Mouse (Mus musculus) retina, postnatal 7 days (tissue): ENCODE measurements around the gene Fsd1.

Experiments
- DNase-seq: peaks from one replicate; pipeline ENCODE4 v3.0.0-alpha.2; 2012; ENCODE audit warnings: low read depth, low spot score

Gene Fsd1

GRCm38 (mm10) chr17:55963171-55963570 lies 23.1 kb upstream of the Fsd1 start:
- DNase-seq, result no peak

- no peak for DNase-seq
Measured at GRCm38 (mm10) chr17:55964496-55964895, 21.8 kb upstream of the Fsd1 start.

GRCm38 (mm10) chr17:55964996-55965395 lies 21.3 kb upstream of the Fsd1 start:
- DNase-seq, result no peak

- DNase-seq, result no peak
Measured at GRCm38 (mm10) chr17:55967186-55967585, 19.1 kb upstream of the Fsd1 start.

- DNase-seq, result no peak
Measured at GRCm38 (mm10) chr17:55968210-55968609, 18.1 kb upstream of the Fsd1 start.

- no peak for DNase-seq
Measured at GRCm38 (mm10) chr17:55969560-55969959, 16.7 kb upstream of the Fsd1 start.

GRCm38 (mm10) chr17:55969966-55970891 lies 16.1 kb upstream of the Fsd1 start, which contains the start of gene Shd:
Gene Shd, plus strand, starts transcription at chr17:55970467.
- no peak for DNase-seq

GRCm38 (mm10) chr17:55971453-55971852 lies 14.9 kb upstream of the Fsd1 start:
- DNase-seq, result no peak

- DNase-seq, result peak; percentile 62
Measured at GRCm38 (mm10) chr17:55976255-55976862, 9.9 kb upstream of the Fsd1 start.

GRCm38 (mm10) chr17:55977301-55977700 lies 9.0 kb upstream of the Fsd1 start:
- DNase-seq, result no peak

GRCm38 (mm10) chr17:55990278-55990898 lies 4.1 kb downstream of the Fsd1 start:
- DNase-seq, result no peak

- DNase-seq, result no peak
Measured at GRCm38 (mm10) chr17:55996007-55996406, 9.7 kb downstream of the Fsd1 start.

GRCm38 (mm10) chr17:55999794-56000499 lies 13.6 kb downstream of the Fsd1 start:
- no peak for DNase-seq

GRCm38 (mm10) chr17:56003000-56003399 lies 16.7 kb downstream of the Fsd1 start:
- no peak for DNase-seq

GRCm38 (mm10) chr17:56005415-56006061 lies 19.2 kb downstream of the Fsd1 start, which contains the start of the genes Stap2 and Mpnd:
Gene Stap2, minus strand, starts transcription at chr17:56005584.
Gene Mpnd, plus strand, starts transcription at chr17:56005711.
- peak; percentile 30 for DNase-seq

- no peak for DNase-seq
Measured at GRCm38 (mm10) chr17:56006956-56007355, 20.6 kb downstream of the Fsd1 start.

GRCm38 (mm10) chr17:56007444-56008355 lies 21.4 kb downstream of the Fsd1 start:
- DNase-seq, result no peak

- peak; percentile 93 for DNase-seq
Measured at GRCm38 (mm10) chr17:56008356-56009087, 22.2 kb downstream of the Fsd1 start.
